Mouse (Mus musculus) lung, postnatal 0 days (tissue): Measurements from ENCODE around the gene Cmtm6. TPM values are rescaled to one million over a fixed set of nuclear protein-coding genes. Genes with fewer than 3 reads are reported as not detected.

Experiments
- ATAC-seq: fragments of 200-750 bp; cut with Nextera tagmentation; 2 replicates; pipeline ENCODE4 v1.8.0; 2017; ENCODE audit warnings: moderate library complexity
- DNase-seq: peaks from one replicate; pipeline ENCODE4 v3.0.0-alpha.2; 2016; ENCODE audit warnings: low spot score
- H3K27ac ChIP-seq: fragments of 300-500 bp; sonication (generic); 2 replicates; pipeline ENCODE4 v1.5.1; 2014; ENCODE audit warnings: antibody characterized with exemption, mild to moderate bottlenecking, low read length, mixed read lengths
- H3K27me3 ChIP-seq: fragments of 300-500 bp; sonication (generic); replicated peaks from 2 replicates; pipeline ENCODE4 v1.6.1; 2014; ENCODE audit warnings: low read length, mixed read lengths; ENCODE audit not compliant: insufficient read depth
- H3K36me3 ChIP-seq: fragments of 300-500 bp; sonication (generic); 2 replicates; pipeline ENCODE4 v1.6.1; 2014; ENCODE audit warnings: low read length, mixed read lengths; ENCODE audit not compliant: insufficient read depth
- H3K4me1 ChIP-seq: fragments of 300-500 bp; sonication (generic); 2 replicates; pipeline ENCODE4 v1.6.1; 2014; ENCODE audit warnings: antibody characterized with exemption, low read depth, low read length, mixed read lengths; ENCODE audit not compliant: insufficient read depth
- H3K4me2 ChIP-seq: fragments of 300-500 bp; sonication (generic); replicated peaks from 2 replicates; pipeline ENCODE4 v1.6.1; 2014; ENCODE audit warnings: low read depth, mild to moderate bottlenecking, low read length, moderate library complexity, mixed read lengths
- H3K4me3 ChIP-seq: fragments of 300-500 bp; sonication (generic); 2 replicates; pipeline ENCODE4 v1.5.1; 2014; ENCODE audit warnings: low read depth, low read length
- H3K9ac ChIP-seq: fragments of 300-500 bp; sonication (generic); replicated peaks from 2 replicates; pipeline ENCODE4 v1.6.1; 2014; ENCODE audit warnings: low read depth, mild to moderate bottlenecking
- H3K9me3 ChIP-seq: fragments of 300-500 bp; sonication (generic); 2 replicates; pipeline ENCODE4 v1.6.1; 2016; ENCODE audit warnings: low read length, mixed read lengths
- CTCF ChIP-seq: IDR thresholded peaks from 2 replicates; pipeline ENCODE4 v1.5.1; 2016; ENCODE audit warnings: antibody characterized with exemption, mild to moderate bottlenecking
- EP300 ChIP-seq: IDR thresholded peaks from 2 replicates; pipeline ENCODE4 v1.6.1; 2016; ENCODE audit warnings: antibody characterized with exemption, mild to moderate bottlenecking, control low read depth
- WGBS: fragments of 180-500 bp; shearing (Covaris S2); extraction: QIAGEN DNeasy Blood & Tissue Kit; methylation state at CpG from one replicate; pipeline ENCODE4 v1.1.7; 2014; 5-methylcytosine and 5-hydroxymethylcytosine counted together
- polyA plus RNA-seq: library from polyadenylated mRNA; unstranded; fragments of >200 nt; fragmentation: Nextera tagmentation; extraction: Ambion mirVana; gene quantifications from 2 replicates; pipeline ENCODE4 v1.2.1, GENCODE M21; 2015

The Cmtm6 gene
- polyA plus RNA-seq = 85.5 and 88.8 TPM in 2 replicates

- peak within 1 kb of the TSS; percentile 68 for H3K9ac ChIP-seq
- peak; percentile 99 for DNase-seq
- peak within 1 kb of the TSS; percentile 96 for H3K27ac ChIP-seq
- no peaks in the 10 kb centered on the region for H3K36me3 ChIP-seq
- peak; percentile 92 for ATAC-seq
- H3K4me2 ChIP-seq = peak within 1 kb of the TSS; percentile 75
- under 1% methylated on average over 36 of the region's 53 CpGs for WGBS
- no peaks in the 10 kb centered on the region for H3K27me3 ChIP-seq
- H3K9me3 ChIP-seq = no peaks in the 10 kb centered on the region
- 0 out of 2 replicates have a peak, but pooled peaks cover 6% of the 10 kb centered on the region for H3K4me1 ChIP-seq
- TF ChIP-seq EP300 (no peak), CTCF (peak; percentile 64)
- H3K4me3 ChIP-seq = peak within 1 kb of the TSS; percentile 72
Measured at GRCm38 (mm10) chr9:114731011-114731755, at the start of gene Cmtm6. Gene Cmtm6 (plus strand): TSS chr9:114731116.

- no peak for ATAC-seq
- Histone ChIP-seq H3K4me1 (no peaks in the 10 kb centered on the region), H3K27ac (no peak overlapping the region), H3K4me3 (no peak overlapping the region), H3K27me3 (no peaks in the 10 kb centered on the region), H3K9me3 (no peaks in the 10 kb centered on the region), H3K36me3 (no peaks in the 10 kb centered on the region), H3K9ac (no peak overlapping the region), H3K4me2 (no peak overlapping the region)
- no peak for TF ChIP-seq EP300
- no peak for TF ChIP-seq CTCF
- 69% methylated on average over 4 of the region's 4 CpGs for WGBS
- no peak for DNase-seq
Measured at GRCm38 (mm10) chr9:114682193-114682592, 48.7 kb upstream of the Cmtm6 start.

- Histone ChIP-seq H3K4me3 (no peak overlapping the region), H3K9me3 (no peaks in the 10 kb centered on the region), H3K9ac (no peak overlapping the region), H3K27me3 (no peaks in the 10 kb centered on the region), H3K36me3 (no peaks in the 10 kb centered on the region), H3K4me2 (no peak overlapping the region), H3K4me1 (no peaks in the 10 kb centered on the region), H3K27ac (no peak overlapping the region)
- no peak for ATAC-seq
- WGBS = 52% methylated on average over 7 of the region's 7 CpGs
- no peak for TF ChIP-seq CTCF
- no peak for DNase-seq
Measured at GRCm38 (mm10) chr9:114686245-114686644, 44.7 kb upstream of the Cmtm6 start.

GRCm38 (mm10) chr9:114687639-114688038 is 43.3 kb upstream of the Cmtm6 start:
- Histone ChIP-seq H3K36me3 (peaks cover 3% of the 10 kb centered on the region; the same call in 1 of the 2 replicates), H3K9me3 (no peaks in the 10 kb centered on the region), H3K4me1 (no peaks in the 10 kb centered on the region), H3K4me2 (peak overlapping the region; percentile 73), H3K9ac (peak overlapping the region; percentile 93; the same call in 1 of the 2 replicates), H3K4me3 (peak overlapping the region; percentile 96; the same call in 1 of the 2 replicates), H3K27ac (no peak overlapping the region), H3K27me3 (no peaks in the 10 kb centered on the region)
- WGBS = 71% methylated on average over 13 of the region's 13 CpGs
- DNase-seq (no peak), ATAC-seq (no peak)
- TF ChIP-seq EP300 (no peak), CTCF (no peak)

- ATAC-seq (peak; percentile 98), DNase-seq (peak; percentile 99)
- TF ChIP-seq EP300 (no peak), CTCF (no peak)
- Histone ChIP-seq H3K27ac (peak within 1 kb of the TSS; percentile 90), H3K4me2 (peak within 1 kb of the TSS; percentile 73), H3K27me3 (no peaks in the 10 kb centered on the region), H3K9ac (peak within 1 kb of the TSS; percentile 93), H3K4me1 (no peaks in the 10 kb centered on the region), H3K9me3 (no peaks in the 10 kb centered on the region), H3K36me3 (peaks cover 3% of the 10 kb centered on the region; the same call in 1 of the 2 replicates), H3K4me3 (peak within 1 kb of the TSS; percentile 96)
- under 1% methylated on average over 47 of the region's 57 CpGs for WGBS
Measured at GRCm38 (mm10) chr9:114688252-114688952, 42.5 kb upstream of the Cmtm6 start, which contains the start of gene Dync1li1. Gene Dync1li1 (plus strand): TSS chr9:114688790.

- H3K4me1 ChIP-seq = no peaks in the 10 kb centered on the region
- peak; percentile 64 for ATAC-seq
- H3K4me3 ChIP-seq = peak overlapping the region; percentile 96
- H3K9me3 ChIP-seq = no peaks in the 10 kb centered on the region
- peak overlapping the region; percentile 93 for H3K9ac ChIP-seq
- no peak for TF ChIP-seq CTCF
- no peak for TF ChIP-seq EP300
- H3K27me3 ChIP-seq = no peaks in the 10 kb centered on the region
- H3K27ac ChIP-seq = peak overlapping the region; percentile 90
- under 1% methylated on average over 41 of the region's 50 CpGs for WGBS
- H3K4me2 ChIP-seq = peak overlapping the region; percentile 73
- peaks cover 3% of the 10 kb centered on the region; the same call in 1 of the 2 replicates for H3K36me3 ChIP-seq
- peak; percentile 56 for DNase-seq
Measured at GRCm38 (mm10) chr9:114688953-114689407, 41.9 kb upstream of the Cmtm6 start.
